Mouse (Mus musculus) lung, embryonic 16.5 days (tissue): ENCODE measurements at regions not wholly inside any gene's neighbourhood (a gene's known extent, or its start where the extent isn't known, plus 50 kb on each side); places are given as distances from the start of the nearest gene placed in this dataset.

Experiments
- ATAC-seq: fragments of 200-750 bp; cut with Nextera tagmentation; 2 replicates; pipeline ENCODE4 v1.8.0; 2017; ENCODE audit warnings: low read depth, mild to moderate bottlenecking, moderate library complexity
- H3K27ac ChIP-seq: fragments of 300-500 bp; sonication (generic); 2 replicates; pipeline ENCODE4 v1.5.1; 2014; ENCODE audit warnings: mild to moderate bottlenecking, control low read depth, low read length
- H3K27me3 ChIP-seq: fragments of 300-500 bp; sonication (generic); 2 replicates; pipeline ENCODE4 v1.6.1; 2014; ENCODE audit warnings: low read depth, low read length, mixed read lengths; ENCODE audit not compliant: control insufficient read depth, insufficient read depth
- H3K36me3 ChIP-seq: fragments of 300-500 bp; sonication (generic); 2 replicates; pipeline ENCODE4 v1.6.1; 2014; ENCODE audit warnings: low read length; ENCODE audit not compliant: control insufficient read depth, insufficient read depth
- H3K4me1 ChIP-seq: fragments of 300-500 bp; sonication (generic); replicated peaks from 2 replicates; pipeline ENCODE4 v1.6.1; 2014; ENCODE audit warnings: low read length, mixed read lengths; ENCODE audit not compliant: control insufficient read depth, insufficient read depth
- H3K4me2 ChIP-seq: fragments of 300-500 bp; sonication (generic); 2 replicates; pipeline ENCODE4 v1.6.1; 2014; ENCODE audit warnings: low read depth, low read length, control low read depth
- H3K4me3 ChIP-seq: fragments of 300-500 bp; sonication (generic); 2 replicates; pipeline ENCODE4 v1.5.1; 2014; ENCODE audit warnings: mild to moderate bottlenecking, low read length, control low read depth
- H3K9ac ChIP-seq: fragments of 300-500 bp; sonication (generic); 2 replicates; pipeline ENCODE4 v1.6.1; 2014; ENCODE audit warnings: low read length, control low read depth
- H3K9me3 ChIP-seq: fragments of 300-500 bp; sonication (generic); 2 replicates; pipeline ENCODE4 v1.6.1; 2016; ENCODE audit warnings: low read length; ENCODE audit not compliant: control insufficient read depth
- WGBS: fragments of 180-500 bp; shearing (Covaris S2); extraction: QIAGEN DNeasy Blood & Tissue Kit; methylation state at CpG from one replicate; pipeline ENCODE4 v1.1.7; 2014; 5-methylcytosine and 5-hydroxymethylcytosine counted together

DNA sequence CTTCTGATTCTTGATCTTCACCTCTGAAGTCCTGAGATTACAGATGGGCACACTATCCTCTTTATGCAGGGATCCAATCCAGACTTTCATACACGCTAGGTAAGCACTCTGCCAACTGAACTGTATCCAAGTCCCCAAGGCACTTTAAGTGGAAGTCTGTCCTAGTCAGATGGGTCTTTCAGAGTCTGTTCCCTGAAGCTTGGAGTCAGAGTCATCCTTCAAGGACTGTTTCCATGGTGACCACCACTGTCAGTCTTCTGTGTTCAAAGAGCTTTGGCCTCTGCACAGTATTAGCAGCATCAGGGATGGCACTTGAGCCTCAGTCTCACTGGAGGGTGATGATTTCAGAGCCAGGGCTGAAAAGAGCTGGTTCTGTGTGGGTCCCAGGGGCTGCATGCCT lies 212.7 kb upstream of the Shh start:
- H3K9me3 ChIP-seq, result no peaks in the 10 kb centered on the region
- H3K9ac ChIP-seq, result no peak overlapping the region
- H3K4me3 ChIP-seq, result no peak overlapping the region
- no peaks in the 10 kb centered on the region for H3K4me1 ChIP-seq
- H3K27ac ChIP-seq, result no peak overlapping the region
- no peaks in the 10 kb centered on the region for H3K27me3 ChIP-seq
- no peak overlapping the region for H3K4me2 ChIP-seq
- H3K36me3 ChIP-seq, result no peaks in the 10 kb centered on the region
- ATAC-seq, result no peak
- 64% methylated on average over 1 of the region's 1 CpGs for WGBS

DNA sequence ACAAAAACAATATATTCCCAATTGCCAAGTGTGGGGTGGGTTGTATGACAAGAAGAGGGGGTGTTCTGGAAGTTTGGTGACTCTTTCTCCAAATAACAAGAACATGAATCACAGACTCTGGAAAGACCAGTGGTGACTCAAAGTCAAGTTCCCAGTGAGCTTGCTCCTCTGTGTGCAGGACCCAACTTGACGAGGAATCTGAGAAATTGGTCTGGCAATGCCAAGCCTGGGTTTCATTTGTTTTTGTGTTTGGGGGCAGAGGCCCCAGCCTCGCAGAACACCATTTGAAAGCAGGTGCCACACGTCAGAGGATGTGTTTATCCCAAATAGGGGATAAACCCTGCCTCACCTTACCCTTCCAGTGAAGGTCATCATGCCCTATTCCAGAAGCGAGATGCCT lies 163.1 kb upstream of the Shh start:
- WGBS, result 72% methylated on average over 4 of the region's 4 CpGs
- no peaks in the 10 kb centered on the region for H3K36me3 ChIP-seq
- no peak for ATAC-seq

DNA sequence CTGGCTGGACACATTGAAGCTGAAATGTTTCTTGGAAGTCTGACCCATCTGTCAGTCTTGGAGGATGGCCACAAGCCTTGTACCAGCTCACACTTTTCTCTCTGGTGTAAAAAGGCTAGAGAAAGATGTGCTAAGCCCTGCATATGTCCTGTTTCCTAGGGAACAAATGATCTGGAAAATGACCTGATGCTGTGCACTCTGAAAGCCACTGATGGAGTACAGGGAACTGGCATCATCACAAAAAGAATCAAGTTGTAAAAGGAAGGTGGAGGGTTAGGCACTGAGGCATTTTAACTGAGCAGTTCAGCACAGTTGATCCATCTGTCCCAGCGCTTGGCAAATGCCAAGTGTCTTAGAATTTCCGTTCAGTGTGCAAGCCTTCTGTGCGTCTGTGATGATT lies 144.8 kb upstream of the Shh start:
- H3K27me3 ChIP-seq, result no peaks in the 10 kb centered on the region
- no peak overlapping the region for H3K9ac ChIP-seq
- no peak overlapping the region for H3K4me2 ChIP-seq
- ATAC-seq, result no peak
- no peak overlapping the region for H3K27ac ChIP-seq
- no peak overlapping the region for H3K4me3 ChIP-seq
- H3K9me3 ChIP-seq, result no peaks in the 10 kb centered on the region
- H3K4me1 ChIP-seq, result no peaks in the 10 kb centered on the region
- WGBS, result 92% methylated on average over 3 of the region's 3 CpGs
- no peaks in the 10 kb centered on the region for H3K36me3 ChIP-seq

More for the DNA sequence above, 163.1 kb upstream of the Shh start:
- H3K9me3 ChIP-seq, result no peaks in the 10 kb centered on the region
- no peaks in the 10 kb centered on the region for H3K27me3 ChIP-seq
- no peak overlapping the region for H3K9ac ChIP-seq
- H3K4me1 ChIP-seq, result no peaks in the 10 kb centered on the region
- no peak overlapping the region for H3K4me3 ChIP-seq
- H3K27ac ChIP-seq, result no peak overlapping the region
- H3K4me2 ChIP-seq, result no peak overlapping the region

DNA sequence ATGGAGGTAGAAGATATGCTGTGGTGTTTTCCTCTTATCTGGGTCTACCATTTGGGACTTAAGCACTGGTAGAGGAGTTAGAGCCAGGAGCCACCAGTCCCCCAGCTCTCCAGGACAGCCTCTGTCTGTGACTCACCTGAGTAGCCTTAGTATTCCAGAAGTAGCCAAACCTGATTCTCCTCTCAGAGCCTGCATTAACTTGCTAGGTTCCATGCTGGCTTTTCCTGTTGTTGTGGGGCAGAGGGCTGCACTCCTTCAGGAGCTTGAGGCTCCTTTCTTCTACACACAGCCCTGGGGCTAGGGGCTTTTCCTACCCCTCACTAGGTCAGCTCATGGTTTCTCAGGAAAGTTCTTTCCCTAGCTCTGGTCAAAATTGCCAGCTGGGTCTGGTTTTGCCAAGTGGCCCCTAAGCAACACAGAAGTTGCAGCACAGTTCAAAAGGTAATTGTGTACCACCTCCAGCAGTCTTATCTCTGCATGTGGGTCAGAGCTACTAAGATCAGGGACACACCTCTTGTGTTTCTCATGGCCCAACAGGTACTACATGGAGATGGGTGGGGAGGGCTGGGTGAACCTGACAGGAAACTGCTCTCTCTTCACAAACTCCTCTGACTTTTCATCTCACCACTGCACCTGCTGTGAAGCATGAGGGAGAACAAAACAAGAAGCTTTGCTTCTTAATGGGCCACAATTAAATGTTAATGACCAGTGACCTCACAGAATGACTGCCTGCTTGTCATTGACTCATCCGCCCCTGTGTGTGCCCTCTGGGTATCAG lies 129.7 kb upstream of the Shh start:
- no peak for ATAC-seq
- Histone ChIP-seq H3K27me3 (no peaks in the 10 kb centered on the region), H3K27ac (no peak overlapping the region), H3K4me3 (no peak overlapping the region), H3K36me3 (no peaks in the 10 kb centered on the region), H3K9me3 (no peaks in the 10 kb centered on the region), H3K4me2 (no peak overlapping the region), H3K9ac (no peak overlapping the region), H3K4me1 (no peaks in the 10 kb centered on the region)
- 68% methylated on average over 1 of the region's 1 CpGs for WGBS

DNA sequence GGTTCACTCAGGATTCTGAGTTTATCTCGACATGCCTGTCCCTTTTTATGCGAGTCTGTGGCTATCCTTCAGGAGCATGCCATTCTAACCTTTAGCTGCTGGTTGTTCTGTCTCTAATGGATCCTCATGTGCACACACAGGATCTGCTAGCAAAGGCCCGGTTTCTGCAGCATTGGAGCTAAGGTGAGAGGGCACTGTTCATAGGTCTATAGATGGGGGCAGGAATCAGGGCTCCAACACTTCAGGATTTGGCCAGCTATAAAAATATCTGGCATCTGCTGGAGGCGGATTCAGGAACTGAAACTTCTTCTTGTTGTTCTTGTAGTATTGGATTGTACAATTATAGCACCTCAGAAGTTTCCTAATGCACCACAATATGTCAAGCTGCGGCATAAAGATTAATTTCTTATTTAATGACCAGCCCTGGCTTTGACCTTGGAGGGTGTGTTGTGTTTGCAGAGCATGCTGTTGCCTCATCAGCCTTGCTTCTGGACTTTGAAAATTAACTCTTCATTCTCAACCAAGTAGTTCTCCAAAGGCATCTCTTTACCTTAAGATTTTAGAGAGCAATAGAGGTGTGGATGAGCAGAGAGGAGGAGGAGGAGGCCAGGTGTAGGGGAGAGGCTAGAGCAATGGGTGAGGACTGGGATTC lies 104.4 kb upstream of the Shh start:
- Histone ChIP-seq H3K4me2 (no peak overlapping the region), H3K9me3 (no peaks in the 10 kb centered on the region), H3K27me3 (no peaks in the 10 kb centered on the region), H3K4me1 (no peaks in the 10 kb centered on the region; the same call in 1 of the 2 replicates), H3K27ac (no peak overlapping the region), H3K36me3 (no peaks in the 10 kb centered on the region), H3K9ac (no peak overlapping the region), H3K4me3 (no peak overlapping the region)
- no peak for ATAC-seq
- 71% methylated on average over 5 of the region's 5 CpGs for WGBS

DNA sequence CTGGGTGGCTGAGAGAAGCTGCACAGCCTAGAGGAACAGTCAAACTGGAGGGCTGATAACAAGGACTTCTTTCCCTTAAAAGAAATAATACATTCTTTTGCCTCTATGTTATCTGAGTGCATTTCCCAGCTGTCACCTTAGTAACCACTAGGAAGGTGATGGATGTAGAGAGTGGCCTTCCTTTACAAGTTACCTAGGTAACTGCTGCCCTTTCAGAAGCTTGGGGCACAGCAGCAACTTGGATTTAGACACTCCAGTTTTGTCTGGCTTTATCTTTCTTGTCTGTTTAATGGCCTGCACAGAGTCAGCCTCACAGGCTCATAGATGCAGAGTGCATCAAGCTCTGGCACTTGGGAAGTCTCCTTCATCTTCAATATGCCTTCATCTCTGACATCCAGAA lies 101.4 kb upstream of the Shh start:
- Histone ChIP-seq H3K27ac (no peak overlapping the region), H3K4me3 (no peak overlapping the region), H3K4me2 (no peak overlapping the region), H3K9ac (no peak overlapping the region), H3K27me3 (no peaks in the 10 kb centered on the region), H3K9me3 (no peaks in the 10 kb centered on the region), H3K36me3 (no peaks in the 10 kb centered on the region), H3K4me1 (no peaks in the 10 kb centered on the region; the same call in 1 of the 2 replicates)
- ATAC-seq, result no peak

DNA sequence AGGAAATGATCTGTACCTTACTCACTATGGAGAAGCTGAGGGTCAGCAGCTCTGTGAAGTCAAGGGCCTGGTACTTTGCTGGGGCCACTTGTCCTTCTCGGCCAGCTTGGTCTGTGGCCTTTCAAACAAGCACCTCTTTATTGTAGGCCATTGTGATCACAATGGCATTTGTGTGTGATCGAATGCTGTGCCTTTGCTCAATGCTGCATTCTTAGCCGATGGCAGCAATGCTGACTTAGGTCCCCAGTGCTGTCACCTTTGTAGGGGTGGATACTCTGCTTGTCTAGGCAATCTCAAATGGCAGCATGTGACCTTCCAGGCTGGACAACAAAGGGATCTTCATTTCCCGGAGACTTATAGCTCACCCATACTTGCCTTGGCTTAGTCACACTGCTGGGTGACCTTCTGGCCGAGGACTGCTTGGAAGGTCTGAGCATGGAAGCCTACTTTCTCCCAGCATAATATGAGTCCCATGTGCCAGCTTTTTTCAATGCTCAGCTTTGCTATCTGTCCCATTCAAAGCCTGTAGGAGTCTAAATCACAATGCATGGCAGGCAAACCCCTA lies 100.4 kb upstream of the Shh start:
- Histone ChIP-seq H3K27me3 (no peaks in the 10 kb centered on the region), H3K4me1 (no peaks in the 10 kb centered on the region; the same call in 1 of the 2 replicates), H3K4me2 (no peak overlapping the region), H3K27ac (no peak overlapping the region), H3K4me3 (no peak overlapping the region), H3K36me3 (no peaks in the 10 kb centered on the region), H3K9me3 (no peaks in the 10 kb centered on the region), H3K9ac (no peak overlapping the region)
- no peak for ATAC-seq
- 71% methylated on average over 5 of the region's 5 CpGs for WGBS

DNA sequence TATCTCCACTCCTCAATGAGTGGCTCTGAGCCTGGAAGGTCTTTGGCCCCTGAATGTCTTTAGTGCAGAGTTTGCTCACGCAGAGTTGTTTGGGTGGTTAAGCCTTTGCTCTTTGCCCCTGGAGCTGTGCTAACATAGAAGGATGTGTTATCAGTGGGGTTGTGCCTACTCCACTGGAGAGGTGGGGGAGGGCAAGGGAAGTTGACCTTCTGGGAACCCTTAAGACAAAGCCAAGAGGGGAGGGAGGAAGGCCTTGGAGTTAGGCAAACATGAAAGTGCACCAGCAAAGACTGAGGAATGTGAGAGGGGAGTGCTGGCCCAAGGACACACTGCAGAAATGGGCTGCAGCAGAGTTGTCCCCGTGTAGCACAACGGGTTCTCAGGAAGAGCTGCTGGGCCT lies 96.3 kb upstream of the Shh start:
- no peaks in the 10 kb centered on the region for H3K36me3 ChIP-seq
- H3K4me1 ChIP-seq, result no peaks in the 10 kb centered on the region; the same call in 1 of the 2 replicates
- H3K9me3 ChIP-seq, result no peaks in the 10 kb centered on the region
- no peaks in the 10 kb centered on the region for H3K27me3 ChIP-seq
- H3K4me3 ChIP-seq, result no peak overlapping the region
- ATAC-seq, result peak; percentile 95
- H3K27ac ChIP-seq, result peak overlapping the region; percentile 69
- no peak overlapping the region for H3K4me2 ChIP-seq
- no peak overlapping the region for H3K9ac ChIP-seq
- WGBS, result 13% methylated on average over 3 of the region's 3 CpGs

DNA sequence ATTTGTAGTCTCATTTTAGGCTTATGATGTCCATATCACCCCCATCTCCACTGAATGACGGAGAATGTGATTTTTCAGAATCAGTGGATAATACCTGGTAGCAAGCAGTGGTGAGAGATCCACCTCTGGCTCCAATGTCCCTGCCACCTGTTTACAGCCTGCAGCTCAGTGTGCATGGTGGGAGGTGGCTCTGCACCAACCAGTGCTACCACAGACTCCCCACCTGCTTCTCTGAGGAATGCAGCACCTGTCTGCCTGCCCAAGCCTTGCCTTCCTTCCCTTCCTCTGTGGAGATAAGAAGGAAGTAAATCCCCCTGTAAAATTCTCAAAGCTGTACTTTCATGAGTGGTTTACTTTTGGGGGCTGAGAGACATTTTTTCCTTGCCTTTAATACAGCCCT lies 95.9 kb upstream of the Shh start:
- no peaks in the 10 kb centered on the region; the same call in 1 of the 2 replicates for H3K4me1 ChIP-seq
- H3K4me3 ChIP-seq, result no peak overlapping the region
- peak overlapping the region; percentile 69 for H3K27ac ChIP-seq
- H3K4me2 ChIP-seq, result no peak overlapping the region
- H3K9ac ChIP-seq, result no peak overlapping the region
- H3K36me3 ChIP-seq, result no peaks in the 10 kb centered on the region
- H3K27me3 ChIP-seq, result no peaks in the 10 kb centered on the region
- WGBS, result 32% methylated on average over 1 of the region's 1 CpGs
- peak; percentile 83 for ATAC-seq
- no peaks in the 10 kb centered on the region for H3K9me3 ChIP-seq
